Mouse (Mus musculus): ENCODE data around the gene Slc15a1. TPM values are rescaled to one million over a fixed set of nuclear protein-coding genes. Genes with fewer than 3 reads are reported as not detected.

Gene Slc15a1
- polyA plus RNA-seq, 1 experiment, result not detected

GRCm38 (mm10) chr14:121546621-121547020 lies 41.6 kb upstream of the Slc15a1 start:
- H3K4me3 ChIP-seq (ENCODE audit: insufficient read depth, poor library complexity, severe bottlenecking), result no peak overlapping the region

GRCm38 (mm10) chr14:121545551-121546331 lies 40.7 kb upstream of the Slc15a1 start:
- H3K27me3 ChIP-seq (ENCODE audit: control insufficient read depth, insufficient read depth, insufficient read length), result no peaks in the 10 kb centered on the region
- H3K36me3 ChIP-seq (ENCODE audit: control insufficient read depth, insufficient read depth), result no peaks in the 10 kb centered on the region
- H3ac ChIP-seq (ENCODE audit: control insufficient read depth, insufficient read length, low read depth), result no peak overlapping the region
- no peaks in the 10 kb centered on the region for H3K79me3 ChIP-seq (ENCODE audit: low read depth)
- no peaks in the 10 kb centered on the region for H3K79me2 ChIP-seq (ENCODE audit: control insufficient read depth, insufficient read depth)
- TF ChIP-seq CEBPB (IDR thresholded peaks at IDR 0.05; ENCODE audit: low read depth) (no peak), USF1 (IDR thresholded peaks at IDR 0.05; ENCODE audit: low read depth) (no peak), MAX (IDR thresholded peaks at IDR 0.05) (no peak), MYOG (IDR thresholded peaks at IDR 0.05; ENCODE audit: control insufficient read depth, extremely low read depth, insufficient read length) (no peak), CTCF (IDR thresholded peaks at IDR 0.05; ENCODE audit: control insufficient read depth, insufficient read depth, insufficient read length) (no peak), FOSL1 (IDR thresholded peaks at IDR 0.05; ENCODE audit: insufficient read depth, low read length, poor library complexity, severe bottlenecking) (no peak), MYOD1 (IDR thresholded peaks at IDR 0.05; ENCODE audit: control insufficient read depth, insufficient read length, low read depth) (no peak)
- H3K4me3 ChIP-seq (ENCODE audit: insufficient read depth, poor library complexity, severe bottlenecking), result no peak overlapping the region

More at GRCm38 (mm10) chr14:121546621-121547020, 41.6 kb upstream of the Slc15a1 start:
- Histone ChIP-seq H3ac (ENCODE audit: control insufficient read depth, insufficient read length, low read depth) (no peak overlapping the region), H3K79me2 (ENCODE audit: control insufficient read depth, insufficient read depth) (no peaks in the 10 kb centered on the region), H3K79me3 (ENCODE audit: low read depth) (no peaks in the 10 kb centered on the region), H3K36me3 (ENCODE audit: control insufficient read depth, insufficient read depth) (no peaks in the 10 kb centered on the region), H3K27me3 (ENCODE audit: control insufficient read depth, insufficient read depth, insufficient read length) (no peaks in the 10 kb centered on the region)
- TF ChIP-seq MYOG (IDR thresholded peaks at IDR 0.05; ENCODE audit: control insufficient read depth, extremely low read depth, insufficient read length) (no peak), MYOD1 (IDR thresholded peaks at IDR 0.05; ENCODE audit: control insufficient read depth, insufficient read length, low read depth) (no peak), CTCF (IDR thresholded peaks at IDR 0.05; ENCODE audit: control insufficient read depth, insufficient read depth, insufficient read length) (no peak), MAX (IDR thresholded peaks at IDR 0.05) (no peak), USF1 (IDR thresholded peaks at IDR 0.05; ENCODE audit: low read depth) (no peak), CEBPB (IDR thresholded peaks at IDR 0.05; ENCODE audit: low read depth) (no peak), FOSL1 (IDR thresholded peaks at IDR 0.05; ENCODE audit: insufficient read depth, low read length, poor library complexity, severe bottlenecking) (no peak)

DNA sequence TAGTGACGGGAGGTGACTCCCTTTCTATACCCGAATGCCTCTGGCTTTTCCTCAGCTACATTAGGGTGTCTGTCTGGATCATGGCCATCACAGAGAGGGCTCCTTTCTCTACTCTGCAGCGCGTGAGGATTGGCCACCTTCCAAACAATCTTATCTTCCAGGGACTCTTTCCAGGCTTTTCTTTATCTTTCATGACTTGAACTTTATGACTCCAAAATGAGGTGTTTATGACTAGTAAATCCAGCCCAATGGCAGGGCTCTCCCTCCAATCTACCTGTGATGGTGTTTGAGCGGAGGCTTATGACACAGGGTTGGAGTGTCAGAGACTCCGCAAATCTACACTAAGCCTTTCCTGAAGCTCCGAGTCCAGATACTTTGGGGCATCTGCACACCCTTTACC lies 36.2 kb upstream of the Slc15a1 start:
- H3K4me3 ChIP-seq (ENCODE audit: insufficient read depth, poor library complexity, severe bottlenecking), result no peak overlapping the region
- TF ChIP-seq MYOD1 (IDR thresholded peaks at IDR 0.05; ENCODE audit: control insufficient read depth, insufficient read length, low read depth), result no peak
- TF ChIP-seq FOSL1 (IDR thresholded peaks at IDR 0.05; ENCODE audit: insufficient read depth, low read length, poor library complexity, severe bottlenecking), result no peak
- no peak for TF ChIP-seq CEBPB (IDR thresholded peaks at IDR 0.05; ENCODE audit: low read depth)
- TF ChIP-seq MAX (IDR thresholded peaks at IDR 0.05), result no peak
- no peak for TF ChIP-seq CTCF (IDR thresholded peaks at IDR 0.05; ENCODE audit: control insufficient read depth, insufficient read depth, insufficient read length)
- no peak for TF ChIP-seq USF1 (IDR thresholded peaks at IDR 0.05; ENCODE audit: low read depth)
- no peak for TF ChIP-seq MYOG (IDR thresholded peaks at IDR 0.05; ENCODE audit: control insufficient read depth, extremely low read depth, insufficient read length)
- no peak overlapping the region for H3ac ChIP-seq (ENCODE audit: control insufficient read depth, insufficient read length, low read depth)
- no peaks in the 10 kb centered on the region for H3K79me2 ChIP-seq (ENCODE audit: control insufficient read depth, insufficient read depth)
- H3K36me3 ChIP-seq (ENCODE audit: control insufficient read depth, insufficient read depth), result no peaks in the 10 kb centered on the region
- H3K79me3 ChIP-seq (ENCODE audit: low read depth), result no peaks in the 10 kb centered on the region
- no peaks in the 10 kb centered on the region for H3K27me3 ChIP-seq (ENCODE audit: control insufficient read depth, insufficient read depth, insufficient read length)

- Histone ChIP-seq H3K36me3 (ENCODE audit: control insufficient read depth, insufficient read depth) (no peaks in the 10 kb centered on the region), H3K4me3 (ENCODE audit: insufficient read depth, poor library complexity, severe bottlenecking) (no peak overlapping the region), H3K79me2 (ENCODE audit: control insufficient read depth, insufficient read depth) (no peaks in the 10 kb centered on the region), H3K27me3 (ENCODE audit: control insufficient read depth, insufficient read depth, insufficient read length) (peaks cover 10% of the 10 kb centered on the region), H3ac (ENCODE audit: control insufficient read depth, insufficient read length, low read depth) (no peak overlapping the region), H3K79me3 (ENCODE audit: low read depth) (no peaks in the 10 kb centered on the region)
- TF ChIP-seq MYOD1 (IDR thresholded peaks at IDR 0.05; ENCODE audit: control insufficient read depth, insufficient read length, low read depth), result no peak
Observed at GRCm38 (mm10) chr14:121534501-121534900, 29.4 kb upstream of the Slc15a1 start.

GRCm38 (mm10) chr14:121530853-121531252 lies 25.8 kb upstream of the Slc15a1 start:
- no peaks in the 10 kb centered on the region for H3K36me3 ChIP-seq (ENCODE audit: control insufficient read depth, insufficient read depth)
- H3K4me3 ChIP-seq (ENCODE audit: insufficient read depth, poor library complexity, severe bottlenecking), result no peak overlapping the region
- peaks cover 10% of the 10 kb centered on the region for H3K27me3 ChIP-seq (ENCODE audit: control insufficient read depth, insufficient read depth, insufficient read length)
- no peak for TF ChIP-seq MYOG (IDR thresholded peaks at IDR 0.05; ENCODE audit: control insufficient read depth, extremely low read depth, insufficient read length)
- no peak for TF ChIP-seq CEBPB (IDR thresholded peaks at IDR 0.05; ENCODE audit: low read depth)
- H3ac ChIP-seq (ENCODE audit: control insufficient read depth, insufficient read length, low read depth), result no peak overlapping the region
- no peaks in the 10 kb centered on the region for H3K79me3 ChIP-seq (ENCODE audit: low read depth)
- no peaks in the 10 kb centered on the region for H3K79me2 ChIP-seq (ENCODE audit: control insufficient read depth, insufficient read depth)

DNA sequence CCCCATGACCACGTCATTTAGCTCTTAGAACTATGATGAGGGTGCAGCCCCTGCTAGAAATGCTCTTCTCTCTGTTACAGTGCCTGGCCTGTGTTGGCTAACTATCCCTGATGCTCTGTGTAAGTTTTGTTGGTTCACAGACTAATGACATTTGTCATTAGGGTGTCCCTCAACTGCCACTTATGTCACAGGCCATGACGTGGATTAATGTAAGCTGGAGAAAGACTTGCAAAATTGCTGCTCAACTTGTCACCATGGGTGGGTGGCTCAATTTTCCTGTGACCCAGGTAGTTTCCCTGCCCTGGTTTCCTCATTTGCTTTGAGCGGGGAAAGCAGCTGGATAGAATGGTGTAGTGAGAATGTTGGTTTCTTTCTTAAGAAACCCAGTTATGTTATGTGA lies 22.8 kb upstream of the Slc15a1 start:
- TF ChIP-seq CTCF (IDR thresholded peaks at IDR 0.05; ENCODE audit: control insufficient read depth, insufficient read depth, insufficient read length) (no peak), MAX (IDR thresholded peaks at IDR 0.05) (no peak), USF1 (IDR thresholded peaks at IDR 0.05; ENCODE audit: low read depth) (no peak), MYOG (IDR thresholded peaks at IDR 0.05; ENCODE audit: control insufficient read depth, extremely low read depth, insufficient read length) (no peak), FOSL1 (IDR thresholded peaks at IDR 0.05; ENCODE audit: insufficient read depth, low read length, poor library complexity, severe bottlenecking) (no peak), MYOD1 (IDR thresholded peaks at IDR 0.05; ENCODE audit: control insufficient read depth, insufficient read length, low read depth) (no peak), CEBPB (IDR thresholded peaks at IDR 0.05; ENCODE audit: low read depth) (no peak)
- Histone ChIP-seq H3ac (ENCODE audit: control insufficient read depth, insufficient read length, low read depth) (no peak overlapping the region), H3K36me3 (ENCODE audit: control insufficient read depth, insufficient read depth) (no peaks in the 10 kb centered on the region), H3K79me2 (ENCODE audit: control insufficient read depth, insufficient read depth) (no peaks in the 10 kb centered on the region), H3K4me3 (ENCODE audit: insufficient read depth, poor library complexity, severe bottlenecking) (no peak overlapping the region), H3K27me3 (ENCODE audit: control insufficient read depth, insufficient read depth, insufficient read length) (peaks cover 7% of the 10 kb centered on the region), H3K79me3 (ENCODE audit: low read depth) (no peaks in the 10 kb centered on the region)

All from C2C12 (cell line).